Mouse (Mus musculus) MEL (cell line): ENCODE measurements around the gene Uso1. TPM values are rescaled to one million over a fixed set of nuclear protein-coding genes. Genes with fewer than 3 reads are reported as not detected.

Experiments
- DNase-seq: peaks from one replicate; pipeline ENCODE4 v3.0.0; 2011; ENCODE audit warnings: low read depth, low spot score
- H3K27ac ChIP-seq: 2 replicates; pipeline ENCODE4 v1.5.1; 2012; ENCODE audit warnings: low read depth, mild to moderate bottlenecking, control low read depth, low read length, moderate library complexity; ENCODE audit not compliant: control insufficient read depth
- H3K27me3 ChIP-seq, 2 experiments: fragments of 150-350 bp in 1 of 2; sonication (generic) in 1 of 2; 2 replicates each; pipeline ENCODE4 v1.6.1; 2012; ENCODE audit warnings: low read length in 2 of 2, mild to moderate bottlenecking in 2 of 2, improper control_type of control experiment in 1 of 2, moderate library complexity in 1 of 2; ENCODE audit not compliant: insufficient read depth in 2 of 2, control insufficient read depth in 1 of 2
- H3K36me3 ChIP-seq, 2 experiments: 2 replicates each; pipeline ENCODE4 v1.6.1; 2012 to 2014; ENCODE audit warnings: low read length in 2 of 2, improper control_type of control experiment in 1 of 2, inconsistent platforms in 1 of 2, mild to moderate bottlenecking in 1 of 2; ENCODE audit not compliant: insufficient read depth in 2 of 2, control insufficient read depth in 1 of 2
- H3K4me1 ChIP-seq, 2 experiments: fragments of 150-350 bp in 1 of 2; sonication (generic) in 1 of 2; 2 replicates each; pipeline ENCODE4 v1.6.1; 2012; ENCODE audit warnings: low read length in 2 of 2, improper control_type of control experiment in 1 of 2, mild to moderate bottlenecking in 1 of 2; ENCODE audit not compliant: insufficient read depth in 2 of 2, control insufficient read depth in 1 of 2
- H3K4me3 ChIP-seq, 2 experiments: fragments of 150-350 bp in 1 of 2; sonication (generic) in 1 of 2; 2 replicates each; pipeline ENCODE4 v1.5.1; 2012; ENCODE audit warnings: low read depth in 2 of 2, low read length in 2 of 2, mild to moderate bottlenecking in 2 of 2, moderate library complexity in 2 of 2, control low read depth in 1 of 2, improper control_type of control experiment in 1 of 2; ENCODE audit not compliant: control insufficient read depth in 1 of 2, insufficient read depth in 1 of 2
- H3K79me2 ChIP-seq: 2 replicates; pipeline ENCODE4 v1.6.1; 2012; ENCODE audit warnings: mild to moderate bottlenecking, low read length, moderate library complexity; ENCODE audit not compliant: control insufficient read depth, poor library complexity, insufficient read depth
- H3K9ac ChIP-seq: 2 replicates; pipeline ENCODE4 v1.6.1; 2012; ENCODE audit warnings: low read depth, mild to moderate bottlenecking, control low read depth, low read length, moderate library complexity; ENCODE audit not compliant: control insufficient read depth, poor library complexity, severe bottlenecking
- H3K9me3 ChIP-seq: fragments of 150-350 bp; sonication (generic); replicated peaks from 2 replicates; pipeline ENCODE4 v1.6.1; 2012; ENCODE audit warnings: mild to moderate bottlenecking, low read length, improper control_type of control experiment, moderate library complexity; ENCODE audit not compliant: insufficient read depth
- CHD1 ChIP-seq: IDR thresholded peaks from 2 replicates; pipeline ENCODE4 v1.6.1; 2012; ENCODE audit warnings: low read depth, mild to moderate bottlenecking, inconsistent platforms, low read length, improper control_type of control experiment
- CHD2 ChIP-seq: IDR thresholded peaks from 2 replicates; pipeline ENCODE4 v1.6.1; 2011; ENCODE audit warnings: low read length, improper control_type of control experiment
- CTCF ChIP-seq, 3 experiments: IDR thresholded peaks in 2 of 3; conservative IDR thresholded peaks in 1 of 3; 2 replicates each; pipeline ENCODE4 v1.5.1; 2011 to 2012; ENCODE audit warnings: low read length in 3 of 3, low read depth in 2 of 3, mild to moderate bottlenecking in 2 of 3, improper control_type of control experiment in 1 of 3, inconsistent platforms in 1 of 3, mixed read lengths in 1 of 3, moderate library complexity in 1 of 3; ENCODE audit not compliant: control insufficient read depth in 1 of 3, insufficient read depth in 1 of 3, poor library complexity in 1 of 3, severe bottlenecking in 1 of 3
- ELF1 ChIP-seq: IDR thresholded peaks from 2 replicates; pipeline ENCODE4 v1.6.1; 2014; ENCODE audit warnings: low read depth, mild to moderate bottlenecking, inconsistent platforms, low read length, improper control_type of control experiment, moderate library complexity
- EP300 ChIP-seq, 2 experiments: IDR thresholded peaks; 2 replicates each; pipeline ENCODE4 v1.6.1; 2011; ENCODE audit warnings: improper control_type of control experiment in 2 of 2, low read length in 2 of 2, low read depth in 1 of 2, mild to moderate bottlenecking in 1 of 2
- ETS1 ChIP-seq: IDR thresholded peaks from 2 replicates; pipeline ENCODE4 v1.6.1; 2012; ENCODE audit warnings: low read depth, mild to moderate bottlenecking, inconsistent platforms, low read length, improper control_type of control experiment, moderate library complexity
- GABPA ChIP-seq: IDR thresholded peaks from 2 replicates; pipeline ENCODE4 v1.6.1; 2012; ENCODE audit warnings: low read depth, mild to moderate bottlenecking, inconsistent platforms, low read length, improper control_type of control experiment, moderate library complexity
- GATA1 ChIP-seq: IDR thresholded peaks from 2 replicates; pipeline ENCODE4 v1.6.1; 2011; ENCODE audit warnings: low read depth, low read length, improper control_type of control experiment
- MAZ ChIP-seq: IDR thresholded peaks from 2 replicates; pipeline ENCODE4 v1.6.1; 2012; ENCODE audit warnings: low read depth, mild to moderate bottlenecking, inconsistent platforms, low read length, improper control_type of control experiment
- MEF2A ChIP-seq: IDR thresholded peaks from 2 replicates; pipeline ENCODE4 v1.6.1; 2014; ENCODE audit warnings: low read depth, mild to moderate bottlenecking, inconsistent platforms, low read length, improper control_type of control experiment; ENCODE audit not compliant: poor library complexity, insufficient replicate concordance, severe bottlenecking; ENCODE audit errors: extremely low read depth
- MYB ChIP-seq: IDR thresholded peaks from 2 replicates; pipeline ENCODE4 v1.6.1; 2011; ENCODE audit warnings: mild to moderate bottlenecking, low read depth, low read length, improper control_type of control experiment
- POLR2AphosphoS2 ChIP-seq: IDR thresholded peaks from 2 replicates; pipeline ENCODE4 v1.6.1; 2011; ENCODE audit warnings: low read length, improper control_type of control experiment
- RCOR1 ChIP-seq: IDR thresholded peaks from 2 replicates; pipeline ENCODE4 v1.6.1; 2012; ENCODE audit warnings: low read depth, mild to moderate bottlenecking, inconsistent platforms, low read length, improper control_type of control experiment
- SIN3A ChIP-seq: IDR thresholded peaks from 2 replicates; pipeline ENCODE4 v1.6.1; 2012; ENCODE audit warnings: low read length, improper control_type of control experiment, inconsistent platforms
- SMC3 ChIP-seq: IDR thresholded peaks from 2 replicates; pipeline ENCODE4 v1.6.1; 2011; ENCODE audit warnings: low read depth, low read length, improper control_type of control experiment
- TAL1 ChIP-seq: IDR thresholded peaks from 2 replicates; pipeline ENCODE4 v1.6.1; 2012; ENCODE audit warnings: mild to moderate bottlenecking, inconsistent platforms, low read length, moderate library complexity, mixed read lengths
- TBP ChIP-seq: IDR thresholded peaks from 2 replicates; pipeline ENCODE4 v1.8.0; 2011; ENCODE audit warnings: low read depth, low read length, improper control_type of control experiment
- TCF12 ChIP-seq: IDR thresholded peaks from 2 replicates; pipeline ENCODE4 v1.6.1; 2014; ENCODE audit warnings: low read depth, mild to moderate bottlenecking, inconsistent platforms, low read length, improper control_type of control experiment, moderate library complexity
- UBTF ChIP-seq: IDR thresholded peaks from 2 replicates; pipeline ENCODE4 v1.6.1; 2012; ENCODE audit warnings: low read depth, mild to moderate bottlenecking, inconsistent platforms, low read length, improper control_type of control experiment, moderate library complexity, borderline replicate concordance; ENCODE audit not compliant: insufficient read depth
- USF1 ChIP-seq: IDR thresholded peaks from 2 replicates; pipeline ENCODE4 v1.6.1; 2014; ENCODE audit warnings: low read depth, mild to moderate bottlenecking, inconsistent platforms, low read length, improper control_type of control experiment, moderate library complexity
- USF2 ChIP-seq, 2 experiments: IDR thresholded peaks; 2 replicates each; pipeline ENCODE4 v1.6.1; 2011 to 2012; ENCODE audit warnings: improper control_type of control experiment in 2 of 2, low read length in 2 of 2, borderline replicate concordance in 1 of 2, inconsistent platforms in 1 of 2, low read depth in 1 of 2, mild to moderate bottlenecking in 1 of 2; ENCODE audit not compliant: insufficient read depth in 1 of 2
- ZKSCAN1 ChIP-seq: IDR thresholded peaks from 2 replicates; pipeline ENCODE4 v1.6.1; 2012; ENCODE audit warnings: low read depth, mild to moderate bottlenecking, inconsistent platforms, low read length, improper control_type of control experiment, moderate library complexity
- ZMIZ1 ChIP-seq: IDR thresholded peaks from 2 replicates; pipeline ENCODE4 v1.6.1; 2012; ENCODE audit warnings: low read depth, mild to moderate bottlenecking, inconsistent platforms, low read length, improper control_type of control experiment, moderate library complexity
- polyA plus RNA-seq, 2 experiments: library from polyadenylated mRNA; stranded (reverse) in 1 of 2; unstranded in 1 of 2; fragments of >175 nt in 1 of 2; fragments of >200 nt in 1 of 2; gene quantifications; 2 replicates each; pipeline versions ENCODE4 v1.2.1 to v1.2.4; 2012; ENCODE audit warnings: low replicate concordance in 2 of 2, low read depth in 1 of 2; ENCODE audit not compliant: insufficient read length in 2 of 2, insufficient read depth in 1 of 2, missing spikeins in 1 of 2
- total RNA-seq: library from RNA; depleted of rRNA; stranded (reverse); fragments of 300-350 nt; gene quantifications from 2 replicates; pipeline ENCODE4 v1.2.3, GENCODE M21; 2012

Uso1 gene
- total and polyA plus RNA-seq, 3 experiments = 22.1 to 69.1 (median 62.0) TPM

DNA sequence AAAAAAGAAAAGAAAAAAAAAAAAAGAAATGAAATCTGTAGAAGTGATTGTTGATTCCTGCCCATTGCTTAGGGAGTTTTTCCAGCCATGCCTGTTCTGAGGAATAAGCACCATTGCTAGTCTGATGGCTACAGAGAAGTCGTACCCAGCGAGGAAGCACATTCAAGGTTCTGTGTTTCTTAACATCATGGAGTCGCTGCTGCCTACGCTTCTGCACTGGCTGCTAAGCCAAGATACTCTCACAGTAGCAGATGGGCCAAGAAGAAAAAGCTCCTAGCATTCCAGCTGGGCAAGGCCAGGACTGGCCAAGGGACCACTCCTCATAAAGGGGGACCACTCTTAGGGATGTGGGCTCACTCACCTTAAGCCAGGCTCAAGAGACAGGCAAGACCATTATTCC is 40.0 kb upstream of the Uso1 start:
- H3K27ac ChIP-seq = no peak overlapping the region
- TF ChIP-seq CHD1 = no peak
- TF ChIP-seq TCF12 = no peak
- no peak for TF ChIP-seq MAZ
- no peak for TF ChIP-seq ZMIZ1
- TF ChIP-seq CHD2 = no peak
- TF ChIP-seq EP300 (IDR thresholded peaks at IDR 0.05; ENCODE audit: low read depth in 1 of 2, low read length in 2 of 2) = no peak
- TF ChIP-seq ELF1 = no peak
- no peak for TF ChIP-seq TBP
- TF ChIP-seq USF2 (IDR thresholded peaks at IDR 0.05; ENCODE audit: borderline replicate concordance in 1 of 2, insufficient read depth in 1 of 2, low read depth in 1 of 2, low read length in 2 of 2) = no peak
- no peak for TF ChIP-seq GABPA
- TF ChIP-seq ZKSCAN1 = no peak
- no peak for TF ChIP-seq CTCF (IDR thresholded peaks at IDR 0.05 in 2 of 3, conservative IDR thresholded peaks at IDR 0.05 in 1 of 3; ENCODE audit: control insufficient read depth in 1 of 3, insufficient read depth in 1 of 3, low read depth in 2 of 3, low read length in 3 of 3, poor library complexity in 1 of 3, severe bottlenecking in 1 of 3)
- TF ChIP-seq RCOR1 = no peak
- TF ChIP-seq ETS1 = no peak
- TF ChIP-seq MYB = no peak
- no peak for TF ChIP-seq SIN3A

DNA sequence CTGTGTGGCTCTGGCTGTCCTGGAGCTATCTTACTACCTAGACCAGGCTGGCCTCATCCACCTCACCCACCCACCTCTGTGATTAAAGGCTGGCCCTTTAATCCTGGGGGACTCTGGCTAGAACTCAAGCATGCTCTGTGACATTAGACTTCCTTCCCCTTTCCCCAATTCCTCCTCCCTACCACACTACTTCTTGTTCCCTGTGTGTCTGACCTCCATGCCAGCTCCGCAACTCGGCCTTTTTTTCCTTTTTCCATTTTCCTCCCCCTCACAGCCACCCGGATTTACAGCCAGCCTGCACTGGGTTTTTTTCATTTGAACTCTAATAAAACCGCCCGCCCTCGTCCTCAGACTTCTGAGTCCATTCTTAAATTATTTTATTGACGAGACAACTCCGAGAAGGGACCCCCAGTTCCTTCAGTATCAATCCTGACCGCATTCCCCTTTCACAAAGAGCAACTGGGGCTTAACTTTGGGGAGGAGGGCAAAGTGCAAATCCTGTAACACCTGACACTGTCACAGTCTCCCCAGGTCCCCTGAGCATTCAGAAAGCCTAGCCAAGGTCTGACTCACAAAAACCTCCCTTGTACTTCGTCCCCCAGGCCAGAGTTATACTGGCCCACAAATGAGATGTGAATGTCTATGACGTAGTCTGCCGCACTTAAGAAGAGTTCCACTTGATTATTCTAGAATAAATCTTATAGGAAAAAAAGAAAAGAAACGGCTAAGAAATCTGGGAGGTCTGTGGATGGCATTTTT is 39.2 kb upstream of the Uso1 start:
- Histone ChIP-seq H3K9ac (no peak overlapping the region), H3K4me1 (no peaks in the 10 kb centered on the region), H3K27me3 (no peaks in the 10 kb centered on the region), H3K27ac (no peak overlapping the region), H3K79me2 (no peaks in the 10 kb centered on the region), H3K4me3 (no peak overlapping the region), H3K9me3 (no peaks in the 10 kb centered on the region), H3K36me3 (no peaks in the 10 kb centered on the region)
- no peak for DNase-seq
- TF ChIP-seq SMC3 (no peak), ZKSCAN1 (no peak), SIN3A (no peak), ELF1 (no peak), TAL1 (no peak), CHD1 (no peak), MEF2A (no peak), USF1 (no peak), UBTF (no peak), MYB (no peak), GABPA (no peak), EP300 (IDR thresholded peaks at IDR 0.05; ENCODE audit: low read depth in 1 of 2, low read length in 2 of 2) (no peak), RCOR1 (no peak), POLR2AphosphoS2 (no peak), TCF12 (no peak), TBP (no peak), CTCF (IDR thresholded peaks at IDR 0.05 in 2 of 3, conservative IDR thresholded peaks at IDR 0.05 in 1 of 3; ENCODE audit: control insufficient read depth in 1 of 3, insufficient read depth in 1 of 3, low read depth in 2 of 3, low read length in 3 of 3, poor library complexity in 1 of 3, severe bottlenecking in 1 of 3) (no peak), GATA1 (no peak), USF2 (IDR thresholded peaks at IDR 0.05; ENCODE audit: borderline replicate concordance in 1 of 2, insufficient read depth in 1 of 2, low read depth in 1 of 2, low read length in 2 of 2) (no peak)

More for the DNA sequence above, 40.0 kb upstream of the Uso1 start:
- H3K27me3 ChIP-seq = no peaks in the 10 kb centered on the region
- no peaks in the 10 kb centered on the region for H3K79me2 ChIP-seq
- H3K9me3 ChIP-seq = no peaks in the 10 kb centered on the region
- H3K36me3 ChIP-seq = no peaks in the 10 kb centered on the region
- no peak overlapping the region for H3K4me3 ChIP-seq
- no peak for DNase-seq
- H3K9ac ChIP-seq = no peak overlapping the region
- no peaks in the 10 kb centered on the region for H3K4me1 ChIP-seq
